Mouse (Mus musculus) cerebellum, adult 11-12 months (tissue): ENCODE data around the gene Gm49388.
"Not testable (repeated sequence)": the region's sequence is repeated elsewhere in the genome, so short reads cannot be mapped to it uniquely, and the experiment has no call there.

Source experiments
- DNase-seq: peaks from one replicate; pipeline ENCODE4 v3.0.0; 2022

Gm49388 gene

GRCm38 (mm10) chr7:127768346-127768996 is 16.9 kb upstream of the Gm49388 start:
- no peak for DNase-seq

GRCm38 (mm10) chr7:127768997-127769593 is 16.3 kb upstream of the Gm49388 start:
- peak; percentile 93 for DNase-seq

GRCm38 (mm10) chr7:127769651-127770038 is 15.8 kb upstream of the Gm49388 start, which contains the start of gene Orai3:
Gene Orai3, plus strand, starts transcription at chr7:127769815.
- peak; percentile 82 for DNase-seq

GRCm38 (mm10) chr7:127770039-127770905 is 15.1 kb upstream of the Gm49388 start:
- no peak for DNase-seq

GRCm38 (mm10) chr7:127771262-127771661 is 14.1 kb upstream of the Gm49388 start:
- DNase-seq = no peak

- DNase-seq = no peak
Observed at GRCm38 (mm10) chr7:127772080-127772479, 13.3 kb upstream of the Gm49388 start.

GRCm38 (mm10) chr7:127772557-127772956 is 12.9 kb upstream of the Gm49388 start:
- no peak for DNase-seq

- peak; percentile 84 for DNase-seq
Observed at GRCm38 (mm10) chr7:127773664-127774384, 11.6 kb upstream of the Gm49388 start.

- DNase-seq = not testable (repeated sequence)
Observed at GRCm38 (mm10) chr7:127775837-127776236, 9.6 kb upstream of the Gm49388 start.

GRCm38 (mm10) chr7:127776426-127776825 is 9.0 kb upstream of the Gm49388 start, which contains the start of gene Setd1a:
Gene Setd1a, plus strand, starts transcription at chr7:127776670.
- DNase-seq = peak; percentile 90

GRCm38 (mm10) chr7:127776878-127777473 is 8.4 kb upstream of the Gm49388 start:
- DNase-seq = peak; percentile 97

GRCm38 (mm10) chr7:127777474-127778266 is 7.7 kb upstream of the Gm49388 start:
- DNase-seq = peak; percentile 74

GRCm38 (mm10) chr7:127778350-127778749 is 7.1 kb upstream of the Gm49388 start:
- DNase-seq = peak; percentile 55

GRCm38 (mm10) chr7:127797076-127797845 is 11.9 kb downstream of the Gm49388 start:
- DNase-seq = peak; percentile 60

GRCm38 (mm10) chr7:127798591-127798990 is 13.2 kb downstream of the Gm49388 start:
- peak; percentile 97 for DNase-seq

- DNase-seq = no peak
Observed at GRCm38 (mm10) chr7:127799211-127799610, 13.8 kb downstream of the Gm49388 start.

GRCm38 (mm10) chr7:127799738-127800137 is 14.3 kb downstream of the Gm49388 start:
- peak; percentile 72 for DNase-seq

- DNase-seq = peak; percentile 90
Observed at GRCm38 (mm10) chr7:127800435-127801009, 15.1 kb downstream of the Gm49388 start, which contains the start of gene Hsd3b7. Gene Hsd3b7, plus strand, starts transcription at chr7:127800604.

- DNase-seq = peak; percentile 75
Observed at GRCm38 (mm10) chr7:127801010-127801621, 15.7 kb downstream of the Gm49388 start.

GRCm38 (mm10) chr7:127802313-127802712 is 16.9 kb downstream of the Gm49388 start:
- peak; percentile 90 for DNase-seq
